Mouse (Mus musculus): ENCODE data around the gene Ccnj. TPM values are rescaled to one million over a fixed set of nuclear protein-coding genes. Genes with fewer than 3 reads are reported as not detected.

The Ccnj gene
- total and polyA plus RNA-seq, 3 experiments = 4.1 to 15.0 (median 14.7) TPM

DNA sequence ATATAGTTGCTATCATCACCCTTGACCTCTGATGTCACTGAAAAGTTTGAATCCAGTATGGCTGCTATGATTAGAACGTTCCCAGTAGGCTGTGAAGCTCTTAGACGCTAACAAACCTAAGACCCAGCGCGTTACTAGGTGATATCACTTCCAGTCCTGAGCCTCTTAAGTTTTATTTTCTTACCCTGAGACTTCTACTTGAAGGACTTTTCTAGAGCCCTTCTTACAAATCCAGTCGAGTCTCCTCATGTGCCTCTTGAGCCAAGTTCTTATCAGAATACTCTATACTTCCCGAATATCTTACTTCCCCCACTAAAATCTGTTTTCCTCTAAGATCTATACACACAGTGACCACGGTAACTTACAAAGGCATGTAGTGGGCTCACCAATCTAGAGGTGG, 7.1 kb downstream of the Ccnj start:
- H3K9me3 ChIP-seq (replicated peaks) = no peaks in the 10 kb centered on the region
- no peak overlapping the region for H3K4me3 ChIP-seq (ENCODE audit: low read depth, low read length)
- ATAC-seq (ENCODE audit: extremely low read depth, insufficient number of reproducible peaks, low FRiP score, poor library complexity, severe bottlenecking) = no peak
- peaks cover 31% of the 10 kb centered on the region for H3K4me1 ChIP-seq (ENCODE audit: insufficient read depth, low read depth, low read length)
- H3K27me3 ChIP-seq (ENCODE audit: insufficient read depth, low read length) = no peaks in the 10 kb centered on the region
- TF ChIP-seq TAL1 (conservative IDR thresholded peaks at IDR 0.05; ENCODE audit: low read depth, low read length) = no peak
- TF ChIP-seq CTCF (IDR thresholded peaks at IDR 0.05; ENCODE audit: low read depth, low read length) = no peak
- no peak for TF ChIP-seq GATA1 (IDR thresholded peaks at IDR 0.05; ENCODE audit: borderline replicate concordance, low read length)
- no peak for TF ChIP-seq POLR2AphosphoS5 (IDR thresholded peaks at IDR 0.05; ENCODE audit: insufficient replicate concordance, low read depth, low read length)
- TF ChIP-seq GATA2 (IDR thresholded peaks at IDR 0.05; ENCODE audit: borderline replicate concordance, low read depth, low read length) = no peak
- H3K36me3 ChIP-seq (replicated peaks) = peaks cover 94% of the 10 kb centered on the region
- DNase-seq (ENCODE audit: low spot score) = no peak

DNA sequence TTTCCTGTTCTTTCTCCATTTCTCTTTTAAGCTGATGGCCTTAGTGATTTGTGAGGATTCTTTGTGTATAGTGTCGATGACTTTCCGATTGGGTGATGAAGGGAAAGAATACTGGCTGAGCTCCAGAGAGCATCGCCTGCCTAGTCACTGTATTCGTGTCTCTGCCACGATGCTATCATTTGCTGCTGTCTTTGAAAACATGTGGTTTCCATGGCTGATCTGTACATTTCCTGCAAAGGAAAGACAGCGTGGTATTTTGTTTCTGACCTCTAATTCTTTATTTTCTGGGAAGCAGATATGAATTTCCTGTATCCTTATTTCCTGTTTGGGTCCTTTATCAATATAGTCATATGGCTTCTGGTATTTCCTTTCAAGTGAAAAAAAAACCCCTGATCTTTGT, 9.2 kb downstream of the Ccnj start:
- DNase-seq (ENCODE audit: low spot score) = no peak
- peaks cover 11% of the 10 kb centered on the region for H3K4me1 ChIP-seq (ENCODE audit: insufficient read depth, low read depth, low read length)

DNA sequence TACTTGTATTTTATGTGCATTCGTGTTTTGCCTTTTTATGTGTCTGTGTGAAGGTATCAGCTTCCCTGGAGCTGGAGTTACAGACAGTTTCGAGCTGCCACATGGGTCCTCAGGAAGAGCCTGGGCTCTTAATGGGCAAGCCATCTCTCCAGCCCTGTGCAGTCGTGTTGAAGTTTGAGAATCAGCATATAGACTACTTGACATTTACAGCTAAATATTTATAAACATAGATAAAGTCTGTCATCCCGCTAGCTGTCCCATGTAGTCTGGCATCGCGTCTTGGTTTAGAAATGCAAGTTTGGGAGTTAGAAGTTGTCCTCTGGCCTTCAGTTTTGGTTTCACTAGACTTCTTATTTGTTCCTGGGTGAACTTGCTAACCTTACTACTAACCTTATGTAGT, 10.0 kb downstream of the Ccnj start:
- H3K36me3 ChIP-seq (replicated peaks) = peaks cover 94% of the 10 kb centered on the region
- H3K27me3 ChIP-seq (ENCODE audit: insufficient read depth, low read length) = no peaks in the 10 kb centered on the region
- H3K4me1 ChIP-seq (ENCODE audit: insufficient read depth, low read depth, low read length) = peaks cover 4% of the 10 kb centered on the region; the same call in 1 of the 2 replicates
- H3K9me3 ChIP-seq (replicated peaks) = no peaks in the 10 kb centered on the region
- ATAC-seq (ENCODE audit: extremely low read depth, insufficient number of reproducible peaks, low FRiP score, poor library complexity, severe bottlenecking) = no peak
- TF ChIP-seq GATA1 (IDR thresholded peaks at IDR 0.05; ENCODE audit: borderline replicate concordance, low read length) (no peak), TAL1 (conservative IDR thresholded peaks at IDR 0.05; ENCODE audit: low read depth, low read length) (no peak), CTCF (IDR thresholded peaks at IDR 0.05; ENCODE audit: low read depth, low read length) (no peak), POLR2AphosphoS5 (IDR thresholded peaks at IDR 0.05; ENCODE audit: insufficient replicate concordance, low read depth, low read length) (no peak), GATA2 (IDR thresholded peaks at IDR 0.05; ENCODE audit: borderline replicate concordance, low read depth, low read length) (no peak)
- H3K4me3 ChIP-seq (ENCODE audit: low read depth, low read length) = no peak overlapping the region
- DNase-seq (ENCODE audit: low spot score) = no peak

More for the DNA sequence above, 9.2 kb downstream of the Ccnj start:
- no peak overlapping the region for H3K4me3 ChIP-seq (ENCODE audit: low read depth, low read length)
- H3K27me3 ChIP-seq (ENCODE audit: insufficient read depth, low read length) = no peaks in the 10 kb centered on the region
- no peaks in the 10 kb centered on the region for H3K9me3 ChIP-seq (replicated peaks)
- ATAC-seq (ENCODE audit: extremely low read depth, insufficient number of reproducible peaks, low FRiP score, poor library complexity, severe bottlenecking) = no peak
- no peak for TF ChIP-seq TAL1 (conservative IDR thresholded peaks at IDR 0.05; ENCODE audit: low read depth, low read length)
- no peak for TF ChIP-seq POLR2AphosphoS5 (IDR thresholded peaks at IDR 0.05; ENCODE audit: insufficient replicate concordance, low read depth, low read length)
- no peak for TF ChIP-seq CTCF (IDR thresholded peaks at IDR 0.05; ENCODE audit: low read depth, low read length)
- no peak for TF ChIP-seq GATA2 (IDR thresholded peaks at IDR 0.05; ENCODE audit: borderline replicate concordance, low read depth, low read length)
- TF ChIP-seq GATA1 (IDR thresholded peaks at IDR 0.05; ENCODE audit: borderline replicate concordance, low read length) = no peak
- H3K36me3 ChIP-seq (replicated peaks) = peaks cover 94% of the 10 kb centered on the region

DNA sequence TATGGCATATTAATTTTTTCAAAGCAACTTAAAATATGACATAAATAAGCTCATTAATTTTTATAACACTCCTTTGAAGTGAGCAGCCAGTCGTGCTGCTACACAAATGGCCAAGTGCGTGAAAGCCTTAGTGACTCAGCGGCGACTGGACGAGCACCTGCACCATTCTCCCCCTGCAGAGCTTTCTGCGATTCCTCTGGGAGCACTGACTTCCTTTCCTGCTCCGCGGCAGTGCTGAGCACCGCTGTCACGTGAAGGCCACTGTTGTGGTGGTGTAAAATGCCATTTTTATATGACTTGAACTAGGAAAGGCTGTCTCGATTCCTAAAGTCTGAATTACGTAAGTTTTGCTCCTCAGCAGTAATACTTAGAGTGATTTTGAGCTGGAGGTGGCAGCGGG, 10.5 kb downstream of the Ccnj start:
- no peak overlapping the region for H3K4me3 ChIP-seq (ENCODE audit: low read depth, low read length)
- peaks cover 4% of the 10 kb centered on the region; the same call in 1 of the 2 replicates for H3K4me1 ChIP-seq (ENCODE audit: insufficient read depth, low read depth, low read length)
- H3K36me3 ChIP-seq (replicated peaks) = peaks cover 94% of the 10 kb centered on the region
- TF ChIP-seq POLR2AphosphoS5 (IDR thresholded peaks at IDR 0.05; ENCODE audit: insufficient replicate concordance, low read depth, low read length) = no peak
- no peak for TF ChIP-seq GATA1 (IDR thresholded peaks at IDR 0.05; ENCODE audit: borderline replicate concordance, low read length)
- no peak for TF ChIP-seq GATA2 (IDR thresholded peaks at IDR 0.05; ENCODE audit: borderline replicate concordance, low read depth, low read length)
- TF ChIP-seq TAL1 (conservative IDR thresholded peaks at IDR 0.05; ENCODE audit: low read depth, low read length) = no peak
- no peak for TF ChIP-seq CTCF (IDR thresholded peaks at IDR 0.05; ENCODE audit: low read depth, low read length)
- H3K27me3 ChIP-seq (ENCODE audit: insufficient read depth, low read length) = no peaks in the 10 kb centered on the region
- ATAC-seq (ENCODE audit: extremely low read depth, insufficient number of reproducible peaks, low FRiP score, poor library complexity, severe bottlenecking) = no peak
- H3K9me3 ChIP-seq (replicated peaks) = no peaks in the 10 kb centered on the region
- DNase-seq (ENCODE audit: low spot score) = no peak

DNA sequence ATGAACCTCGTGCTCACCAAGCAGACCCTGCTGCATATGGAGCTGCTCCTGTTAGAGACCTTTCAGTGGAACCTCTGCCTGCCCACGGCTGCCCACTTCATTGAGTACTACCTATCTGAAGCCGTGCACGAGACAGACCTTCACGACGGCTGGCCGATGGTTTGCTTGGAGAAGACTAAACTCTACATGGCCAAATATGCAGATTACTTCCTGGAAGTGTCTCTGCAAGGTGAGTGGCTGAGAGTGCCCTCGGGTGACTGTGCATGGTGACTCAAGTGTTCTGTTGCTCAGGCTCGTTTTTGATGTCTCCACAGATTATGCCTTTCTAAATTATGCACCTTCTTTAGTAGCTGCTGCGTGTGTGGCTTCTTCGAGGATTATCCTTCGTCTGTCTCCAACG, 13.7 kb downstream of the Ccnj start:
- H3K36me3 ChIP-seq (replicated peaks) = peaks cover 89% of the 10 kb centered on the region
- ATAC-seq (ENCODE audit: extremely low read depth, insufficient number of reproducible peaks, low FRiP score, poor library complexity, severe bottlenecking) (no peak), DNase-seq (ENCODE audit: low spot score) (no peak)
- no peak overlapping the region for H3K4me3 ChIP-seq (ENCODE audit: low read depth, low read length)
- H3K4me1 ChIP-seq (ENCODE audit: insufficient read depth, low read depth, low read length) = peaks cover 4% of the 10 kb centered on the region; the same call in 1 of the 2 replicates
- no peaks in the 10 kb centered on the region for H3K9me3 ChIP-seq (replicated peaks)
- H3K27me3 ChIP-seq (ENCODE audit: insufficient read depth, low read length) = no peaks in the 10 kb centered on the region
- TF ChIP-seq GATA1 (IDR thresholded peaks at IDR 0.05; ENCODE audit: borderline replicate concordance, low read length) (no peak), POLR2AphosphoS5 (IDR thresholded peaks at IDR 0.05; ENCODE audit: insufficient replicate concordance, low read depth, low read length) (no peak), GATA2 (IDR thresholded peaks at IDR 0.05; ENCODE audit: borderline replicate concordance, low read depth, low read length) (no peak), TAL1 (conservative IDR thresholded peaks at IDR 0.05; ENCODE audit: low read depth, low read length) (no peak), CTCF (IDR thresholded peaks at IDR 0.05; ENCODE audit: low read depth, low read length) (no peak)

DNA sequence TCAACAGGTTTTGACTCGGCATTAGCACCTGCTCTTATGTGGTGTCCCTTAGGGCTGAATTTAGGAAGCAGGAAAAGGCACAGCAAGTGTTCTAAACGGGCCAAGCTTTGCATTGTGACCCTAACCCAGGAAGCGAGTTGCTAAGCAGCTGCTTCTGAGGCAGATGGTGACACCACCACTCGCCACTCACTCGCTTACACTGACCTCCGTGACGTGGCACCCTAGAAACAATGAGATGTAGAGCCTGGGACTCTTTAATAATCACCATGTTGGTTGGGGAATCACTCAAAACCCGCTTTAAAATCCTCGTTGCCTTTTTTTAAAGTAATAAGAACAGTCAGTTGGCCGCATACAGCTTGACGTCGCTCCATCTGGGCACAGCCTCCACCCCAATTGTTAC, 18.3 kb downstream of the Ccnj start:
- no peaks in the 10 kb centered on the region for H3K9me3 ChIP-seq (replicated peaks)
- ATAC-seq (ENCODE audit: extremely low read depth, insufficient number of reproducible peaks, low FRiP score, poor library complexity, severe bottlenecking) = no peak
- H3K4me3 ChIP-seq (ENCODE audit: low read depth, low read length) = no peak overlapping the region
- peaks cover 3% of the 10 kb centered on the region; the same call in 1 of the 2 replicates for H3K4me1 ChIP-seq (ENCODE audit: insufficient read depth, low read depth, low read length)
- TF ChIP-seq POLR2AphosphoS5 (IDR thresholded peaks at IDR 0.05; ENCODE audit: insufficient replicate concordance, low read depth, low read length) = no peak
- no peak for TF ChIP-seq TAL1 (conservative IDR thresholded peaks at IDR 0.05; ENCODE audit: low read depth, low read length)
- no peak for TF ChIP-seq GATA2 (IDR thresholded peaks at IDR 0.05; ENCODE audit: borderline replicate concordance, low read depth, low read length)
- TF ChIP-seq CTCF (IDR thresholded peaks at IDR 0.05; ENCODE audit: low read depth, low read length) = no peak
- no peak for TF ChIP-seq GATA1 (IDR thresholded peaks at IDR 0.05; ENCODE audit: borderline replicate concordance, low read length)
- no peak for DNase-seq (ENCODE audit: low spot score)
- H3K36me3 ChIP-seq (replicated peaks) = peaks cover 64% of the 10 kb centered on the region
- H3K27me3 ChIP-seq (ENCODE audit: insufficient read depth, low read length) = no peaks in the 10 kb centered on the region

Measured in G1E (cell line).